Comparison of ENCODE assay signal across 8 mouse cellular contexts in the genomic region with DNA sequence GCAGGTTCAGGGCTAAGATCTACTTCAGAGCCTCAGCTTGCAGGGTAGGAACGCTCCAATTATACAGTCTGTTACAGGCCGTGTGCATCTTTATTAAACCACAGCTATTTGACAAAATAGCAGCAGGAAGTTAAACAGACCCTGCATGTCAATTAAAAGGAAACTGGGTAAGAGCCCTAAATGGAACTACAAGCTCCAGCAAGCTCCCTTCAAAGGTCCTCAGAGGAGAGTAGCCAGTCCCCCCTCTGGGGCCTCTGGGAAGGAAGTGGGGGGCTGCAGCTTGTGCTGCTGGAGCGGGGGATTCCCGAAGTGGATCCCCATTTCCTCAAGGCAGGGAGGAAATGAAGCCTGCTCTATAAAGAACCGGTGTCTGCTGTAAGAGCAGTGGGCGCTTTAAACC. TPM values are rescaled to one million over a fixed set of nuclear protein-coding genes. Genes with fewer than 3 reads are reported as not detected.
DNase-seq lines count a peak whose midpoint lies in the region; ATAC-seq and TF ChIP-seq lines count a peak whose summit lies in the region.

No protein-coding gene starts in this region.

- no peak overlapping the region for H3K4me3 ChIP-seq in kidney, embryonic 16.5 days (ENCODE audit: low read length)
- H3K4me3 ChIP-seq in hindbrain, embryonic 13.5 days, result no peak overlapping the region
- no peak overlapping the region for H3K4me3 ChIP-seq in midbrain, embryonic 11.5 days (ENCODE audit: low read depth, low read length)

- H3K9ac ChIP-seq in kidney, embryonic 16.5 days (replicated peaks; ENCODE audit: low read length), result 0 out of 2 replicates have a peak overlapping the region, but pooled peaks have one; percentile 17
- H3K9ac ChIP-seq in hindbrain, embryonic 13.5 days, result peak overlapping the region; percentile 53
- no peak overlapping the region for H3K9ac ChIP-seq in midbrain, embryonic 11.5 days (ENCODE audit: low read length)

- TF ChIP-seq CTCF in brain, embryonic 14.5 days (IDR thresholded peaks at IDR 0.05; ENCODE audit: borderline replicate concordance, extremely low read depth, insufficient read depth, insufficient read length), result no peak

- WGBS in kidney, embryonic 16.5 days, result 22% methylated on average over 6 of the region's 6 CpGs
- 57% methylated on average over 6 of the region's 6 CpGs for WGBS in hindbrain, embryonic 13.5 days
- 80% methylated on average over 6 of the region's 6 CpGs for WGBS in midbrain, embryonic 11.5 days

- peaks cover 8% of the 10 kb centered on the region; the same call in 1 of the 2 replicates for H3K36me3 ChIP-seq in kidney, embryonic 16.5 days (ENCODE audit: insufficient read depth, low read length)
- H3K36me3 ChIP-seq in hindbrain, embryonic 13.5 days, result peaks cover 9% of the 10 kb centered on the region
- no peaks in the 10 kb centered on the region for H3K36me3 ChIP-seq in midbrain, embryonic 11.5 days (ENCODE audit: control insufficient read depth, insufficient read depth, low read length)

- H3K4me2 ChIP-seq in kidney, embryonic 16.5 days (replicated peaks; ENCODE audit: low read depth, low read length), result no peak overlapping the region
- H3K4me2 ChIP-seq in hindbrain, embryonic 13.5 days, result no peak overlapping the region
- no peak overlapping the region for H3K4me2 ChIP-seq in midbrain, embryonic 11.5 days

- H3K27ac ChIP-seq in kidney, embryonic 16.5 days (ENCODE audit: low read length), result peak overlapping the region; percentile 87
- peak overlapping the region; percentile 77 for H3K27ac ChIP-seq in hindbrain, embryonic 13.5 days
- peak overlapping the region; percentile 16; the same call in 1 of the 2 replicates for H3K27ac ChIP-seq in midbrain, embryonic 11.5 days (ENCODE audit: low read depth, low read length)

- TF ChIP-seq POLR2A in brain, embryonic 14.5 days (IDR thresholded peaks at IDR 0.05; ENCODE audit: borderline replicate concordance, extremely low read depth, insufficient read depth, insufficient read length, poor library complexity, severe bottlenecking), result no peak

- no peaks in the 10 kb centered on the region for H3K27me3 ChIP-seq in kidney, embryonic 16.5 days (ENCODE audit: insufficient read depth, low read length)
- H3K27me3 ChIP-seq in hindbrain, embryonic 13.5 days, result no peaks in the 10 kb centered on the region
- H3K27me3 ChIP-seq in midbrain, embryonic 11.5 days (ENCODE audit: control insufficient read depth, insufficient read depth, low read length), result no peaks in the 10 kb centered on the region

- no peaks in the 10 kb centered on the region for H3K9me3 ChIP-seq in kidney, embryonic 16.5 days (ENCODE audit: low read length)
- H3K9me3 ChIP-seq in hindbrain, embryonic 13.5 days, result no peaks in the 10 kb centered on the region
- no peaks in the 10 kb centered on the region for H3K9me3 ChIP-seq in midbrain, embryonic 11.5 days (ENCODE audit: control insufficient read depth, low read length)

- peaks cover 40% of the 10 kb centered on the region for H3K4me1 ChIP-seq in kidney, embryonic 16.5 days (ENCODE audit: insufficient read depth, low read length)
- H3K4me1 ChIP-seq in hindbrain, embryonic 13.5 days (replicated peaks), result peaks cover 57% of the 10 kb centered on the region
- peaks cover 20% of the 10 kb centered on the region for H3K4me1 ChIP-seq in midbrain, embryonic 11.5 days (ENCODE audit: control insufficient read depth, insufficient read depth, low read length)

- DNase-seq in kidney, postnatal 36 days, result no peak
- DNase-seq in brain, embryonic 14.5 days (ENCODE audit: low read depth), result peak; percentile 67
- DNase-seq in midbrain, embryonic 11.5 days (ENCODE audit: low spot score, missing footprints), result no peak
- DNase-seq in layer of hippocampus, adult 9-11 months, result no peak
- no peak for DNase-seq in urinary bladder, postnatal 4 days (ENCODE audit: low spot score in 2 of 2)

- ATAC-seq in kidney, embryonic 16.5 days (ENCODE audit: low FRiP score, low TSS enrichment), result no peak
- ATAC-seq in hindbrain, embryonic 13.5 days (ENCODE audit: low FRiP score), result no peak
- no peak for ATAC-seq in midbrain, embryonic 11.5 days (ENCODE audit: low FRiP score)
- ATAC-seq in erythroblast, adult 5-6 weeks (replicated peaks; ENCODE audit: low FRiP score, poor library complexity, severe bottlenecking), result no peak

RNA-seq across cellular contexts. Expression of a gene that starts 47.7 kb away (rescaled TPM):
- polyA plus RNA-seq in kidney, embryonic 16.5 days (2015; fragmentation: Nextera tagmentation; extraction: Ambion mirVana), result 1.6 and 2.4 TPM in 2 replicates
- polyA plus RNA-seq in brain, embryonic 14.5 days (2012; rRNA removed), result 3.2 and 3.5 TPM in 2 replicates
- 2.2 and 2.7 TPM in 2 replicates for polyA plus RNA-seq in hindbrain, embryonic 13.5 days (2015; fragmentation: Nextera tagmentation; extraction: Ambion mirVana)
- 0.67 and 0.97 TPM in 2 replicates for polyA plus RNA-seq in midbrain, embryonic 11.5 days (2014; fragmentation: Nextera tagmentation; extraction: Ambion mirVana)
- total RNA-seq in erythroblast, adult 5-6 weeks (2015; ENCODE audit: low replicate concordance), result 0.38 and 6.1 TPM in 2 replicates
- 0.28 and 1.3 TPM in 2 replicates for total RNA-seq in erythroblast, adult 5-6 weeks (2017; ENCODE audit: low replicate concordance)

RNA-seq across cellular contexts. Expression of a gene that starts 58.6 kb away (rescaled TPM):
- 9.6 and 10.0 TPM in 2 replicates for polyA plus RNA-seq in kidney, embryonic 16.5 days (2015; fragmentation: Nextera tagmentation; extraction: Ambion mirVana)
- polyA plus RNA-seq in brain, embryonic 14.5 days (2012; rRNA removed), result 96.8 and 122 TPM in 2 replicates
- polyA plus RNA-seq in hindbrain, embryonic 13.5 days (2015; fragmentation: Nextera tagmentation; extraction: Ambion mirVana), result 11.9 and 12.1 TPM in 2 replicates
- 25.8 and 33.4 TPM in 2 replicates for polyA plus RNA-seq in midbrain, embryonic 11.5 days (2014; fragmentation: Nextera tagmentation; extraction: Ambion mirVana)
- total RNA-seq in erythroblast, adult 5-6 weeks (2015; ENCODE audit: low replicate concordance), result 12.1 and 16.1 TPM in 2 replicates
- 9.9 and 11.5 TPM in 2 replicates for total RNA-seq in erythroblast, adult 5-6 weeks (2017; ENCODE audit: low replicate concordance)

Comparison
In these comparisons a context has a peak if more than half of its experiments do, and no peak if none do; other contexts are left out.
1. H3K27ac ChIP-seq: peak in every context shown above with its lines; median percentile 87 in kidney, embryonic 16.5 days; 77 in hindbrain, embryonic 13.5 days; 16 in midbrain, embryonic 11.5 days.